Mouse (Mus musculus): ENCODE measurements around the gene Nfkbia. TPM values are rescaled to one million over a fixed set of nuclear protein-coding genes. Genes with fewer than 3 reads are reported as not detected.
A peak's percentile ranks its signal among the peaks of the same experiment; 100 is the strongest.

The Nfkbia gene
- polyA plus RNA-seq, 1 experiment from 2014 or later: 36.1 TPM

- no peaks in the 10 kb centered on the region for H3K36me3 ChIP-seq (replicated peaks)
- peaks cover 50% of the 10 kb centered on the region for H3K4me1 ChIP-seq
- H3K27me3 ChIP-seq (ENCODE audit: poor library complexity, severe bottlenecking): peaks cover 24% of the 10 kb centered on the region
- no peak overlapping the region for H3K27ac ChIP-seq
- H3K9me3 ChIP-seq: no peaks in the 10 kb centered on the region
- H3K4me3 ChIP-seq: no peak overlapping the region
- WGBS: 90% methylated on average over 9 of the region's 9 CpGs
- DNase-seq (ENCODE audit: extremely low spot score, low spot score): no peak
Observed at GRCm38 (mm10) chr12:55471344-55471743, 21.1 kb downstream of the Nfkbia start.

- Histone ChIP-seq H3K4me1 (peaks cover 59% of the 10 kb centered on the region), H3K9me3 (no peaks in the 10 kb centered on the region), H3K4me3 (no peak overlapping the region), H3K36me3 (replicated peaks) (no peaks in the 10 kb centered on the region), H3K27me3 (ENCODE audit: poor library complexity, severe bottlenecking) (peaks cover 24% of the 10 kb centered on the region), H3K27ac (peak overlapping the region; percentile 35; the same call in 1 of the 2 replicates)
- no peak for DNase-seq (ENCODE audit: extremely low spot score, low spot score)
- 50% methylated on average over 5 of the region's 5 CpGs for WGBS
Observed at GRCm38 (mm10) chr12:55470442-55470841, 22.0 kb downstream of the Nfkbia start.

GRCm38 (mm10) chr12:55467331-55468180 lies 24.9 kb downstream of the Nfkbia start:
- DNase-seq (ENCODE audit: extremely low spot score, low spot score): no peak
- Histone ChIP-seq H3K27ac (no peak overlapping the region), H3K4me1 (peaks cover 65% of the 10 kb centered on the region), H3K4me3 (no peak overlapping the region), H3K36me3 (replicated peaks) (no peaks in the 10 kb centered on the region), H3K9me3 (no peaks in the 10 kb centered on the region), H3K27me3 (ENCODE audit: poor library complexity, severe bottlenecking) (peaks cover 22% of the 10 kb centered on the region)
- WGBS: 72% methylated on average over 10 of the region's 10 CpGs

- 87% methylated on average over 5 of the region's 5 CpGs for WGBS
- Histone ChIP-seq H3K27me3 (ENCODE audit: poor library complexity, severe bottlenecking) (peaks cover 15% of the 10 kb centered on the region), H3K27ac (no peak overlapping the region), H3K4me3 (no peak overlapping the region), H3K4me1 (peaks cover 65% of the 10 kb centered on the region), H3K36me3 (replicated peaks) (no peaks in the 10 kb centered on the region), H3K9me3 (no peaks in the 10 kb centered on the region)
- DNase-seq (ENCODE audit: extremely low spot score, low spot score): no peak
Observed at GRCm38 (mm10) chr12:55466816-55467215, 25.6 kb downstream of the Nfkbia start.

GRCm38 (mm10) chr12:55466088-55466701 lies 26.3 kb downstream of the Nfkbia start:
- Histone ChIP-seq H3K4me3 (no peak overlapping the region), H3K27ac (no peak overlapping the region)
- WGBS: 70% methylated on average over 7 of the region's 7 CpGs

GRCm38 (mm10) chr12:55465401-55465983 lies 27.0 kb downstream of the Nfkbia start:
- peaks cover 63% of the 10 kb centered on the region for H3K4me1 ChIP-seq
- H3K36me3 ChIP-seq (replicated peaks): no peaks in the 10 kb centered on the region
- no peak for DNase-seq (ENCODE audit: extremely low spot score, low spot score)
- peak overlapping the region; percentile 35; the same call in 1 of the 2 replicates for H3K27ac ChIP-seq
- H3K27me3 ChIP-seq (ENCODE audit: poor library complexity, severe bottlenecking): peaks cover 10% of the 10 kb centered on the region; the same call in 1 of the 2 replicates
- H3K9me3 ChIP-seq: no peaks in the 10 kb centered on the region
- 88% methylated on average over 17 of the region's 17 CpGs for WGBS
- H3K4me3 ChIP-seq: no peak overlapping the region

More at GRCm38 (mm10) chr12:55466088-55466701, 26.3 kb downstream of the Nfkbia start:
- Histone ChIP-seq H3K4me1 (peaks cover 68% of the 10 kb centered on the region), H3K9me3 (no peaks in the 10 kb centered on the region), H3K27me3 (ENCODE audit: poor library complexity, severe bottlenecking) (peaks cover 14% of the 10 kb centered on the region; the same call in 1 of the 2 replicates), H3K36me3 (replicated peaks) (no peaks in the 10 kb centered on the region)
- DNase-seq (ENCODE audit: extremely low spot score, low spot score): no peak

GRCm38 (mm10) chr12:55464846-55465361 lies 27.5 kb downstream of the Nfkbia start:
- 80% methylated on average over 14 of the region's 14 CpGs for WGBS
- no peaks in the 10 kb centered on the region for H3K9me3 ChIP-seq
- DNase-seq (ENCODE audit: extremely low spot score, low spot score): no peak
- H3K27ac ChIP-seq: peak overlapping the region; percentile 35; the same call in 1 of the 2 replicates
- H3K36me3 ChIP-seq (replicated peaks): no peaks in the 10 kb centered on the region
- H3K27me3 ChIP-seq (ENCODE audit: poor library complexity, severe bottlenecking): peaks cover 10% of the 10 kb centered on the region; the same call in 1 of the 2 replicates
- no peak overlapping the region for H3K4me3 ChIP-seq
- peaks cover 57% of the 10 kb centered on the region for H3K4me1 ChIP-seq

GRCm38 (mm10) chr12:55463992-55464845 lies 28.2 kb downstream of the Nfkbia start:
- Histone ChIP-seq H3K27ac (peak overlapping the region; percentile 67), H3K27me3 (ENCODE audit: poor library complexity, severe bottlenecking) (peaks cover 6% of the 10 kb centered on the region; the same call in 1 of the 2 replicates), H3K36me3 (replicated peaks) (no peaks in the 10 kb centered on the region), H3K9me3 (no peaks in the 10 kb centered on the region), H3K4me1 (peaks cover 55% of the 10 kb centered on the region), H3K4me3 (no peak overlapping the region)
- WGBS: 51% methylated on average over 16 of the region's 16 CpGs
- peak; percentile 32 for DNase-seq (ENCODE audit: extremely low spot score, low spot score)

GRCm38 (mm10) chr12:55463087-55463486 lies 29.4 kb downstream of the Nfkbia start:
- H3K27me3 ChIP-seq (ENCODE audit: poor library complexity, severe bottlenecking): peaks cover 1% of the 10 kb centered on the region; the same call in 1 of the 2 replicates
- DNase-seq (ENCODE audit: extremely low spot score, low spot score): no peak
- peaks cover 53% of the 10 kb centered on the region for H3K4me1 ChIP-seq
- no peaks in the 10 kb centered on the region for H3K36me3 ChIP-seq (replicated peaks)
- H3K4me3 ChIP-seq: no peak overlapping the region
- WGBS: 79% methylated on average over 5 of the region's 5 CpGs
- no peaks in the 10 kb centered on the region for H3K9me3 ChIP-seq
- no peak overlapping the region for H3K27ac ChIP-seq

GRCm38 (mm10) chr12:55462456-55462855 lies 30.0 kb downstream of the Nfkbia start:
- no peak overlapping the region for H3K4me3 ChIP-seq
- H3K9me3 ChIP-seq: no peaks in the 10 kb centered on the region
- H3K36me3 ChIP-seq (replicated peaks): no peaks in the 10 kb centered on the region
- peaks cover 47% of the 10 kb centered on the region for H3K4me1 ChIP-seq
- no peak overlapping the region for H3K27ac ChIP-seq
- no peaks in the 10 kb centered on the region; the same call in 1 of the 2 replicates for H3K27me3 ChIP-seq (ENCODE audit: poor library complexity, severe bottlenecking)
- WGBS: 85% methylated on average over 6 of the region's 6 CpGs
- DNase-seq (ENCODE audit: extremely low spot score, low spot score): no peak

GRCm38 (mm10) chr12:55461767-55462166 lies 30.7 kb downstream of the Nfkbia start:
- Histone ChIP-seq H3K27ac (no peak overlapping the region), H3K4me1 (peaks cover 40% of the 10 kb centered on the region), H3K27me3 (ENCODE audit: poor library complexity, severe bottlenecking) (no peaks in the 10 kb centered on the region; the same call in 1 of the 2 replicates), H3K36me3 (replicated peaks) (no peaks in the 10 kb centered on the region), H3K4me3 (no peak overlapping the region), H3K9me3 (no peaks in the 10 kb centered on the region)
- DNase-seq (ENCODE audit: extremely low spot score, low spot score): no peak
- WGBS: 86% methylated on average over 6 of the region's 6 CpGs

GRCm38 (mm10) chr12:55460900-55461299 lies 31.5 kb downstream of the Nfkbia start:
- no peak for DNase-seq (ENCODE audit: extremely low spot score, low spot score)
- Histone ChIP-seq H3K4me3 (no peak overlapping the region), H3K27me3 (ENCODE audit: poor library complexity, severe bottlenecking) (no peaks in the 10 kb centered on the region), H3K36me3 (replicated peaks) (no peaks in the 10 kb centered on the region), H3K27ac (no peak overlapping the region), H3K4me1 (peaks cover 35% of the 10 kb centered on the region), H3K9me3 (no peaks in the 10 kb centered on the region)
- WGBS: 81% methylated on average over 4 of the region's 4 CpGs

Measured in forebrain, embryonic 10.5 days (tissue).